Mouse (Mus musculus): ENCODE measurements around the gene Endov. TPM values are rescaled to one million over a fixed set of nuclear protein-coding genes. Genes with fewer than 3 reads are reported as not detected.

The Endov gene
- polyA plus RNA-seq, 1 experiment = 8.7 TPM

GRCm38 (mm10) chr11:119499297-119499696, 8.2 kb downstream of the Endov start:
- H3K4me3 ChIP-seq (replicated peaks) = no peak overlapping the region
- H3K27me3 ChIP-seq (replicated peaks) = no peaks in the 10 kb centered on the region
- peaks cover 13% of the 10 kb centered on the region for H3K4me1 ChIP-seq
- peaks cover 85% of the 10 kb centered on the region for H3K36me3 ChIP-seq (replicated peaks; ENCODE audit: low read length)
- no peak for TF ChIP-seq FLI1 (IDR thresholded peaks at IDR 0.05; ENCODE audit: low read length)
- no peak for TF ChIP-seq GATA1 (IDR thresholded peaks at IDR 0.05; ENCODE audit: borderline replicate concordance, low read length)
- no peaks in the 10 kb centered on the region for H3K9me3 ChIP-seq

GRCm38 (mm10) chr11:119500011-119500410, 8.9 kb downstream of the Endov start:
- no peak for TF ChIP-seq GATA1 (IDR thresholded peaks at IDR 0.05; ENCODE audit: borderline replicate concordance, low read length)
- TF ChIP-seq FLI1 (IDR thresholded peaks at IDR 0.05; ENCODE audit: low read length) = no peak
- Histone ChIP-seq H3K4me3 (replicated peaks) (no peak overlapping the region), H3K4me1 (peaks cover 7% of the 10 kb centered on the region), H3K9me3 (no peaks in the 10 kb centered on the region), H3K36me3 (replicated peaks; ENCODE audit: low read length) (peaks cover 91% of the 10 kb centered on the region), H3K27me3 (replicated peaks) (peaks cover 3% of the 10 kb centered on the region)

GRCm38 (mm10) chr11:119503675-119504074, 12.5 kb downstream of the Endov start:
- Histone ChIP-seq H3K4me1 (no peaks in the 10 kb centered on the region), H3K4me3 (replicated peaks) (no peak overlapping the region), H3K27me3 (replicated peaks) (peaks cover 10% of the 10 kb centered on the region), H3K9me3 (no peaks in the 10 kb centered on the region), H3K36me3 (replicated peaks; ENCODE audit: low read length) (peaks cover 92% of the 10 kb centered on the region)
- TF ChIP-seq GATA1 (IDR thresholded peaks at IDR 0.05; ENCODE audit: borderline replicate concordance, low read length) (no peak), FLI1 (IDR thresholded peaks at IDR 0.05; ENCODE audit: low read length) (no peak)

GRCm38 (mm10) chr11:119506386-119506785, 15.2 kb downstream of the Endov start:
- peaks cover 28% of the 10 kb centered on the region for H3K27me3 ChIP-seq (replicated peaks)
- no peak overlapping the region for H3K4me3 ChIP-seq (replicated peaks)
- TF ChIP-seq FLI1 (IDR thresholded peaks at IDR 0.05; ENCODE audit: low read length) (no peak), GATA1 (IDR thresholded peaks at IDR 0.05; ENCODE audit: borderline replicate concordance, low read length) (no peak)
- H3K9me3 ChIP-seq = no peaks in the 10 kb centered on the region
- H3K4me1 ChIP-seq = no peaks in the 10 kb centered on the region
- H3K36me3 ChIP-seq (replicated peaks; ENCODE audit: low read length) = peaks cover 68% of the 10 kb centered on the region

- Histone ChIP-seq H3K27me3 (replicated peaks) (peaks cover 41% of the 10 kb centered on the region), H3K9me3 (no peaks in the 10 kb centered on the region), H3K36me3 (replicated peaks; ENCODE audit: low read length) (peaks cover 54% of the 10 kb centered on the region), H3K4me1 (no peaks in the 10 kb centered on the region; the same call in 1 of the 2 replicates), H3K4me3 (replicated peaks) (no peak overlapping the region)
- TF ChIP-seq FLI1 (IDR thresholded peaks at IDR 0.05; ENCODE audit: low read length) = no peak
- TF ChIP-seq GATA1 (IDR thresholded peaks at IDR 0.05; ENCODE audit: borderline replicate concordance, low read length) = no peak
These were observed 16.6 kb downstream of the Endov start for GRCm38 (mm10) chr11:119507772-119508171.

GRCm38 (mm10) chr11:119509165-119509776, 18.1 kb downstream of the Endov start:
- Histone ChIP-seq H3K4me3 (replicated peaks) (no peak overlapping the region), H3K4me1 (peaks cover under 1% of the 10 kb centered on the region; the same call in 1 of the 2 replicates), H3K27me3 (replicated peaks) (peaks cover 56% of the 10 kb centered on the region), H3K36me3 (replicated peaks; ENCODE audit: low read length) (peaks cover 39% of the 10 kb centered on the region), H3K9me3 (no peaks in the 10 kb centered on the region)
- TF ChIP-seq FLI1 (IDR thresholded peaks at IDR 0.05; ENCODE audit: low read length) = no peak
- no peak for TF ChIP-seq GATA1 (IDR thresholded peaks at IDR 0.05; ENCODE audit: borderline replicate concordance, low read length)

GRCm38 (mm10) chr11:119513038-119513659, 22.0 kb downstream of the Endov start:
- peaks cover 85% of the 10 kb centered on the region for H3K27me3 ChIP-seq (replicated peaks)
- H3K36me3 ChIP-seq (replicated peaks; ENCODE audit: low read length) = peaks cover 8% of the 10 kb centered on the region
- no peak overlapping the region for H3K4me3 ChIP-seq (replicated peaks)
- no peaks in the 10 kb centered on the region for H3K9me3 ChIP-seq
- H3K4me1 ChIP-seq = peaks cover 12% of the 10 kb centered on the region; the same call in 1 of the 2 replicates
- no peak for TF ChIP-seq FLI1 (IDR thresholded peaks at IDR 0.05; ENCODE audit: low read length)
- no peak for TF ChIP-seq GATA1 (IDR thresholded peaks at IDR 0.05; ENCODE audit: borderline replicate concordance, low read length)

GRCm38 (mm10) chr11:119514108-119514860, 23.1 kb downstream of the Endov start:
- H3K36me3 ChIP-seq (replicated peaks; ENCODE audit: low read length) = no peaks in the 10 kb centered on the region
- H3K9me3 ChIP-seq = no peaks in the 10 kb centered on the region
- no peak overlapping the region for H3K4me3 ChIP-seq (replicated peaks)
- H3K27me3 ChIP-seq (replicated peaks) = peaks cover 92% of the 10 kb centered on the region
- H3K4me1 ChIP-seq = peaks cover 12% of the 10 kb centered on the region; the same call in 1 of the 2 replicates
- TF ChIP-seq FLI1 (IDR thresholded peaks at IDR 0.05; ENCODE audit: low read length) (no peak), GATA1 (IDR thresholded peaks at IDR 0.05; ENCODE audit: borderline replicate concordance, low read length) (no peak)

GRCm38 (mm10) chr11:119514967-119515636, 24.0 kb downstream of the Endov start:
- no peak for TF ChIP-seq GATA1 (IDR thresholded peaks at IDR 0.05; ENCODE audit: borderline replicate concordance, low read length)
- TF ChIP-seq FLI1 (IDR thresholded peaks at IDR 0.05; ENCODE audit: low read length) = no peak
- Histone ChIP-seq H3K4me3 (replicated peaks) (peak overlapping the region; percentile 6), H3K27me3 (replicated peaks) (peaks cover 95% of the 10 kb centered on the region), H3K9me3 (no peaks in the 10 kb centered on the region), H3K4me1 (peaks cover 12% of the 10 kb centered on the region; the same call in 1 of the 2 replicates), H3K36me3 (replicated peaks; ENCODE audit: low read length) (no peaks in the 10 kb centered on the region)
